Mouse (Mus musculus) spleen, postnatal 14 days (tissue): ENCODE measurements around the gene Rhox1.
"Not testable (repeated sequence)": the region's sequence is repeated elsewhere in the genome, so short reads cannot be mapped to it uniquely, and the experiment has no call there.

ENCODE experiments used
- DNase-seq, 2 experiments: peaks; one replicate each; pipeline ENCODE4 v3.0.0; 2021 to 2022; ENCODE audit warnings: low spot score in 2 of 2

Rhox1 gene

DNA sequence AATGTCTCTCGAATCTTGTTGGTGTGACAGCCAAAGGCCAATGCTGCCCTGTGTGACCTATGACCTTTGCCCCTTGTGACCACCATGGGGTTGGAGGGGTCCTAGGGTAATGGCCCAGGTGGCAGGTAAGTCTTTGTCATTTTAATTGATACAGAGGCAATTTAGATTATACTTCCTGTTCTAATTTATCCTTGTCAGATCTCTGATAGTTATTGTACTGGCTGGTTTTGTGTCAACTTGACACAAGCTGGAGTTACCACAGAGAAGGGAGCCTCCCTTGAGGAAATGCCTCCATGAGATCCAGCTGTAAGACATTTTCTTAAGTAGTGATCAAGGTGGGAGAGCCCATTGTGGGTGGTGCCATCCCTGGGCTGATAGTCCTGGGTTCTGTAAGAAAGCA, at the start of gene Rhox1:
Rhox1 (minus strand) TSS at position 101 of the 400 bp plus-strand sequence.
- not testable (repeated sequence) for DNase-seq

DNA sequence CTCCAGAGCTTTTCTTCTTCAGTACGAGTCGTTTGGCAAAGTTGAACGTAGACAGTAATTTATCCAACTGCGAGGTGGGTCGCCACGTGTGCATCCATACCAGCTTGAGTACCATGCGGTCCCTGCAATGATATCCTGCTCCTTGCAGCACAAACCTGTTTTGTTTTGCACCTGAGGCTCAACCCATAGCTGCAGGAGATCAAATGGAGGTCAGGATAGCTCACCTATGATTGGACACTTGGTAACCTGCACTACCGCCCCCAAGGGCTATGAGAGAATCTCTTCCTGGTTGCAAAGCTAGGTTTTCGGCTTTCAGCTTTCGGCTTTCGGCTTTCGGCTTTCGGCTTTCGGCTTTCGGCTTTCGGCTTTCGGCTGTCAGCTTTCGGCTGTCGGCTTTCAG, 43.0 kb upstream of the Rhox1 start, which contains the start of gene Rhox4a:
Rhox4a (plus strand) TSS at position 301 of the 400 bp plus-strand sequence.
- DNase-seq: not testable (repeated sequence)

DNA sequence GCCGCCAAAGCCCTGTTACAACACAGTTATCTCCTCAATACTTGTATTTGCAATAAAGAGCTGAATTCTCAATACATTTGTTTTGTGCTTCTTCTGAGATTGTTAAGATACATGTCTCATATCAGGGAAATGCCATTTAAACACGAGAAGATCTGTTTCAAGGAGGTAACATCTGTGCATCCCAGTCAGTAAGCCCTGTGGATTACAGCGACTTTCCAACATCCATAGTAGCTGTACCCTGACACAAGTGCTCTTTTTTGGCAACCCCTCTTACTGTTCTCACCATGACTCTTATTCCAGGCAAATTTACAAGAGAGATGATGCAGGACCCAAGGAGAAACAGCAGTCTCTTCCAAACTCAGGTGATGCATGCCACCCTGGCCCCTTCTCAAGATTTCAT, 27.6 kb upstream of the Rhox1 start, which contains the start of gene Rhox3a:
Rhox3a (plus strand) TSS at position 301 of the 400 bp plus-strand sequence.
- not testable (repeated sequence) for DNase-seq

DNA sequence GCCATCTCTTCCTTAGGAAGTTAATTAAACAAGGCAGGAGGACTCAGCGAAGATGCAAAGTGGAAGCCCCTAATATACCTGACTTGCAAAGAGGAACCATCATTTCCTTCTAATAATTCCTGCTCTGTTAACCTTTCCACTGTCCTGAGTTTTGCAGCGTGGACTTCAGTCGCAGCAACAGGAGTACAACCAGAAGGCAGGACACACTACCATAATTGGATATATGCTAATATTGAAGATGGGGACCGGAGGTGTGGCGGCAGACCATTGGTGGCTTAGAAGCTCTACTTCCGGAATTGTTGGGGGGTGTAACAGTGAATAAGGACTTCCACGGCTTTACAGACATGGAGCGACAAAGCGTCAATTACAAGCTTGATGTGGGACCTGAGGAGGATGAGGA, 22.6 kb upstream of the Rhox1 start, which contains the start of gene Rhox2a:
Rhox2a (plus strand) TSS at position 301 of the 400 bp plus-strand sequence.
- not testable (repeated sequence) for DNase-seq

DNA sequence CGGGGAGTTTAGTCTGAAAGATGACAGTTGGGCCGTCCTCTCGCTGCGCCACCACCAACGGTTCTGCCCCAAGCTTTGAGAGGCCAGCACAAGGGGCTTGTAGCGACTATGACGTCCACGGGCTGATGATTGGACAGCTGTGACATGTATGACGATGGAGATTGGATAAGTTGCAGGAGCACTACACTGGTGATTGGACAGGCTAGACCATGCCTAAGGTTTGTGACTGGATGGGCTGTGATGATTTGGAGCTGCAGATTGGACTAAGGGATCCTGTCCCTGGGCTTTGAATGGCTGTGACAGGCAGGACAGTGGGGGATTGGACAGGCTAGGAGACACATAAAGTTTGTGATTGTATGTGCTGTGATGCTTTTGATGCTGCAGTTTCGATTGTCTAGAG, 11.1 kb downstream of the Rhox1 start, which contains the start of gene Gm9:
Gm9 (minus strand) TSS at position 101 of the 400 bp plus-strand sequence.
- DNase-seq: no peak

DNA sequence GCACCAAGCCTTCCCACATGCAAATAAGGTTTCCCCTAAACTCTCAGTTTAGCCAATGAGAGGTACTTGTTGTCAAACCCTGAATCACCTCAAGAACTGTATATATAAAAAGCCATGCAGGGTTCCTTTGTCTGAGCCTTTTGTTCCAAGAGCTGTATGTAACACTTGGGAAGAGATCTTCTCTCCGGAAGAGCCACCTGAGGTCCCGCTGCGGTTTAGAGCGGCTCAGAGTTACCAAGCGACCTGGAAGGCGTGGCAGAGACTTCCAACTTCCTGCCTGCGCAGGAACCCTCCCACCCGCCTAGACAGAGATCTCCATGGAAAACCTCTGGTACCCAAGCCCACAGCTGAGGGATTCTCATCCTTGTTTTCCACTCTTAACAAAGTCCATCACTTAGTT, 23.4 kb downstream of the Rhox1 start:
- no peak for DNase-seq

DNA sequence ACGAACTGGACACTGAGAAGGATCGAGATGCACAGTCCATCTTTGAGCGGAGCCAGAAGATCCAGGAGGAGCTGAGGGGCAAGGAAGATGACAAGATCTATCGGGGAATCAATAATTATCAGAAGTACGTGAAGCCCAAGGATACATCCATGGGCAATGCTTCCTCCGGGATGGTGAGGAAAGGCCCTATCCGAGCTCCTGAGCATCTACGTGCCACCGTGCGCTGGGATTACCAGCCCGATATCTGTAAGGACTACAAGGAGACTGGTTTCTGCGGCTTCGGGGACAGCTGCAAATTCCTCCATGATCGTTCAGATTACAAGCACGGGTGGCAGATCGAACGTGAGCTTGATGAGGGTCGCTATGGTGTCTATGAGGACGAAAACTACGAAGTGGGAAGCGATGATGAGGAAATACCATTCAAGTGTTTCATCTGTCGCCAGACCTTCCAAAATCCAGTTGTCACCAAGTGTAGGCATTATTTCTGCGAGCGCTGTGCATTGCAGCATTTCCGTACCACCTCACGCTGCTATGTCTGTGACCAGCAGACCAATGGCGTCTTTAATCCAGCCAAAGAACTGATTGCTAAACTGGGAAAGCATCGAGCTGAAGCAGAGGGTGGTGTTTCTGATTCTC, 30.2 kb downstream of the Rhox1 start:
- DNase-seq: no peak

DNA sequence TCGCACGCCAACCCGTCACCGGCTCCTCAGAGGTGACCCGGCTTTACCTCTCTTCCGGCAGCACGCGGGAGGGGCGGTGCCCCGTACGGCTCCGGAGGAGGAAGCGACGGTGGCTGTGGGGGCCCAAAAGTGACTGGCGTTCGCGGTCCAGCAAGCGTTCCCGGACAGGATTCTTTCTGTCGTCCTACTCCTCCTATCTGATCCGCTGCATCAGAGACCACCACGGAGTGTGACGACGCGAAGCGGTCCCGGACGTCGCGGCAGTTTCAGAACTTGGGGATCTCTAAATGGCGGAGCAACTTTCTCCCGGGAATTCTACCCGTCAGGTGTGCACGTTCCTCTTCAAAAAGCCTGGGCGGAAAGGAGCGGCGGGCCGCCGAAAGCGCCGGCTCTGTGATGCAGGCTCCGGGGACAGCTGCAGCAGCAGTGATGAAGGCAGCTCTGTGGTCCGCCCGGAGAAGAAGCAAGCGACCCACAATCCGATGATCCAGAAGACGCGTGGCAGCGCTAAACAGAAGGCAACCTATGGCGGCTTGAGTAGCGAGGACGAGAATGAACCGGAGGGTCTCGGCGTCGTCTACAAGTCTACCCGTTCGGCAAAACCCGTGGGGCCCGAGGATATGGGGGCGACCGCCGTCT, 30.8 kb downstream of the Rhox1 start, which contains the start of the genes Ndufa1 and Rnf113a1:
Ndufa1 (minus strand) TSS at position 59 of the 639 bp plus-strand sequence.
Rnf113a1 (plus strand) TSS at position 141 of the 639 bp plus-strand sequence.
- DNase-seq: peak; percentile 62 to 69

DNA sequence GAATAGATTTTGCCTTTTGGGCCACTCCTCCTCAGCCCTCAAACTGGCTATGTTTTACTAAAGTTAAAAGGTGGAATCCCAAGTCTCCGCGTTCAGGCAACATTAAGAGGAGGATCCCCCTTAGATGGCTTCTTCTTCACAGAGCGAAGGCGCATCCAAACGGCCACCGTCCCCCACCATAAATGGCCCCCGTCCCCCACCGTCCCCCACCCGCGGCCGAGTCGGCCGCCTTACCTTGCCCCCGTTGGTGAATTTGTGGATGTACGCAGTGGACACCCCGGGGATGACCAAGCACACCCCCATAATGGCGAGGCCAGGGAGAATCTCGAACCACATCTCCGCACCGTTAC, 31.3 kb downstream of the Rhox1 start:
- DNase-seq: no peak

DNA sequence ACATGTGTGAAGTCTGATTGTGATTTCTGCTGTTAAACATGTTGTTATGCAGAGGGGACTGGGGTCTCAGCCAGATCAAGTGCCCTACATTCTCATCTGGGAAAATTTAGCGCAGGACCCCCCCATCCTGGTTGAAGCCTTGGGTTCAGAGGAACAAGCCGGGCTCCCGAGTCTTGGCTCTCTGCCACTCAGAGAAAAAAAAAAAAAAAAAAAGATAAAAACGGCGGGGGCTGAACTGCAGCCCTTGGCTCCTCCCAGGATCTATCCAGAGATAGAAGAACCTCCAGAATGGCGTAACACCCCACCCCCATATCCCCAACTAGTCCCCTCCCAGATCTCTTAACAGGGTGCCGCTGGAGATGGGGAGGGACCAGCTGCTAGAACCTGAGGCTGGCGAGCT, 37.7 kb downstream of the Rhox1 start:
- DNase-seq: not testable (repeated sequence)

DNA sequence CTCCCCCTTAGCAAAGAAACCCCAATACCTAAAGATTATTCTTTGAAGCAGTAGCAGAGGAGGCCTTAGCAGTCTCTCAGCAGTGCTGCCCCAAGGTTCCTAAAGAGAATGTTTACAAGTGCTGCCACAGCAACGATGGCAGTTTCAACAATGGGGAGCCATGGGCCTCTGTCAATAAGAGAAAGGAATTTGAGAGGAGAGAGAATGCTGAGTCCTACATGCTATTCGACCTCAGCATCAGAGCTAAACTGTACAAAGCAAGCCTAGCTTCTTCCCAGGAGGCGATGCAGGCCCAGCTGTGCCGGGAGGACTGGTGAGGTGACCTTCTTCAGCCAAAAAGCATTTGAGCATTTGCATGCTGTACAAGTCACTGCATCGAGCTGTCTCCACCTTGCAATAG, 53.3 kb downstream of the Rhox1 start, which contains the start of gene Akap14:
Akap14 (minus strand) TSS at position 101 of the 400 bp plus-strand sequence.
- DNase-seq: no peak

DNA sequence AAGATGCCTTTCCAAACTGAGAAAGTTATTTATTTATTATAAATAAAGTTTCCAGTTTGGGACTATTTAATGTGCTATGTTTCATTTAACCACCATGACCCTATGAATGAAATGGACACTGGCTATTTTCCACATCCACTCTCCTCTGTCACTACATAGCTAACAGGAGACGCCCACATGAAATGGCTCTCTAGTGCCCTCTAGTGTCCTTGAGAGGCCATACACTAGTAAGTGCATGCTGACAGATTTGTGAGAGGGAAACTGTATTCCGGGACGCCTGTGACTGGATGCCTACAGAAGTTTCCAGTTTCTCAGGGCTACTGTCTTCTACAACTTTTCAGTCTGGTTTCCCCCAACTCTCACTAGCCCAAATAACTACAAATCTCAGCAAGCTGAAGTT, 55.0 kb downstream of the Rhox1 start:
- DNase-seq: peak in 1 of 2 experiments; percentile 24
